Mouse (Mus musculus) megakaryocyte, embryonic 14.5 days (primary cell): ENCODE results near the gene Cacna1d.

Experiments used
- FLI1 ChIP-seq: IDR thresholded peaks from 2 replicates; pipeline ENCODE4 v1.6.1; 2012; ENCODE audit warnings: low read length, inconsistent platforms, mixed read lengths
- GATA1 ChIP-seq: IDR thresholded peaks from 3 replicates; pipeline ENCODE4 v1.6.1; 2012; ENCODE audit warnings: mixed read lengths, low read length, inconsistent platforms, borderline replicate concordance

DNA sequence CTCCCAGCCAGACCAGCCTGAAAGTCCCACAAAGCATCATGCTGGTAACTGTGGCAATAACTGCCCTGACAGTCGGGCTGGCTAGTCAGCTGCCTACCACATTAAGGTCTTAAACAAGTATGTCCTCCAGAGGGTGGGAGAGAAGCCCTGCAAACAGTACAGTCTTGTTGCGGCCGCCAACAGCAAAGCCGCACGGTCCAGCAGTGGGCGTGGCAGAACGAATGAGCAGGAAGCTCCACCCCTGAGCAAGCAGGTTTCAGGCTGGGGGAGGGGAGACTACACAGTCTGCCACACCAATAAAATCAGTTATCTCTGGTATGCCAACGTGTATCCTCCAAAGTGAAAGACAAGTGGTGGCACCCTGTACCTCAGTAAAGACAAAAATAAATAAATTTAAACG lies 61.6 kb downstream of the Cacna1d start:
- TF ChIP-seq GATA1 (no peak), FLI1 (no peak)
